In the genomic region with DNA sequence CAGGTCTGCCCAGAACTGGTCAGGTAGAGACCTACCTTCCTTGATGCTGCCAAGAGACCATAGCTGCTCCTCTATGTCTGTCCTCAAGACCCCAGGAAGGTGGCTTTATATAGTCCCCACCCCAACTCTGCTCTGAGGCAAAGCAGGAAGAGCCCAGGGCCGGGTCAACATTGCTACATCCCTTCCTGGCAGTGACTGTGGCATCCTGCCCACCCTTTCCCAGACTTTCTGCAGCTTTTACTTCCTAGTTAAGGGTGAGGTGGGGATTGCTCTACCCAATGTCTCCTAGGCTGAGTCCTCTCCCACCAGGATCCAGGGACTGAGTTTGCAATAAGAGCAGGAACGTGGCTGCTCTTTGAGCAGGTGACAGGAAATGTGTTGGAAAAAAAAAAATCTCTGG, we compare ENCODE assay signal across 10 mouse cellular contexts. TPM values are rescaled to one million over a fixed set of nuclear protein-coding genes. Genes with fewer than 3 reads are reported as not detected.
DNase-seq lines count a peak whose midpoint lies in the region; ATAC-seq and TF ChIP-seq lines count a peak whose summit lies in the region.
"Had no signal": no experiment of that assay in that cellular context is flagged by ENCODE, and none has a peak within 500 bp of the region (broad histone marks: within the 10 kb centered on the region; RNA-seq: fewer than 3 reads in every experiment).

Gene Lrg1, minus strand, starts transcription at position 176 of the 400 bp plus-strand sequence.

- TF ChIP-seq POLR2A in thymus, adult 2 months (IDR thresholded peaks at IDR 0.05; ENCODE audit: control insufficient read depth, extremely low read depth, insufficient read depth, low read length, poor library complexity), result no peak

- peaks cover 8% of the 10 kb centered on the region; the same call in 1 of the 2 replicates for H3K27me3 ChIP-seq in thymus, adult 2 months (ENCODE audit: control insufficient read depth, insufficient read depth, low read length)
- H3K27me3 ChIP-seq in heart, postnatal 0 days (ENCODE audit: control insufficient read depth, insufficient read depth, low read length), result peaks cover 14% of the 10 kb centered on the region
- peaks cover 93% of the 10 kb centered on the region for H3K27me3 ChIP-seq in forebrain, embryonic 13.5 days

- no peak within 1 kb of the TSS for H3K9ac ChIP-seq in heart, postnatal 0 days (replicated peaks; ENCODE audit: low read depth, low read length)
- no peak within 1 kb of the TSS for H3K9ac ChIP-seq in forebrain, embryonic 13.5 days

- no peak for TF ChIP-seq EP300 in heart, postnatal 0 days (IDR thresholded peaks at IDR 0.05; ENCODE audit: low read depth)

- no peaks in the 10 kb centered on the region; the same call in 1 of the 2 replicates for H3K4me1 ChIP-seq in thymus, adult 2 months (replicated peaks; ENCODE audit: control insufficient read depth, insufficient read depth, low read length)
- H3K4me1 ChIP-seq in heart, postnatal 0 days (ENCODE audit: control insufficient read depth, insufficient read depth), result peaks cover 14% of the 10 kb centered on the region; the same call in 1 of the 2 replicates
- H3K4me1 ChIP-seq in forebrain, embryonic 13.5 days, result peaks cover 20% of the 10 kb centered on the region

- no peak for DNase-seq in gastrocnemius, adult 8-10 months (ENCODE audit: low spot score in 2 of 2)
- DNase-seq in gastrocnemius, postnatal 10 days, result no peak
- no peak for DNase-seq in thymus, adult 2 months
- DNase-seq in thymus, postnatal 0 days (ENCODE audit: low spot score), result no peak
- DNase-seq in heart, postnatal 0 days (ENCODE audit: low spot score), result no peak
- DNase-seq in layer of hippocampus, adult 8-10 months (ENCODE audit: low spot score in 2 of 2), result no peak
- DNase-seq in ovary, postnatal 14 days (ENCODE audit: low spot score), result no peak

- no peak for ATAC-seq in heart, postnatal 0 days (ENCODE audit: insufficient read depth, low read depth)
- ATAC-seq in forebrain, embryonic 13.5 days, result no peak
- ATAC-seq: Patski had no signal

- no peaks in the 10 kb centered on the region for H3K36me3 ChIP-seq in thymus, adult 2 months (ENCODE audit: control insufficient read depth, insufficient read depth, low read length)
- no peaks in the 10 kb centered on the region for H3K36me3 ChIP-seq in heart, postnatal 0 days (replicated peaks; ENCODE audit: control insufficient read depth, insufficient read depth, low read length)
- H3K36me3 ChIP-seq in forebrain, embryonic 13.5 days (ENCODE audit: poor library complexity, severe bottlenecking), result peaks cover 27% of the 10 kb centered on the region

- H3K9me3 ChIP-seq in heart, postnatal 0 days (replicated peaks; ENCODE audit: control insufficient read depth, low read length), result peaks cover 8% of the 10 kb centered on the region
- peaks cover 17% of the 10 kb centered on the region for H3K9me3 ChIP-seq in forebrain, embryonic 13.5 days (replicated peaks)

- H3K27ac ChIP-seq in thymus, adult 2 months (ENCODE audit: control insufficient read depth, insufficient read depth, low read length), result no peak within 1 kb of the TSS
- peak within 1 kb of the TSS; percentile 32; the same call in 1 of the 2 replicates for H3K27ac ChIP-seq in heart, postnatal 0 days (ENCODE audit: low read depth)
- H3K27ac ChIP-seq in forebrain, embryonic 13.5 days, result no peak within 1 kb of the TSS

- WGBS in thymus, adult 2 months, result 39% methylated on average over 2 of the region's 2 CpGs
- WGBS in heart, postnatal 0 days, result 47% methylated on average over 2 of the region's 2 CpGs
- WGBS in forebrain, embryonic 13.5 days, result 64% methylated on average over 2 of the region's 2 CpGs

- no peak for TF ChIP-seq CTCF in thymus, adult 2 months (IDR thresholded peaks at IDR 0.05; ENCODE audit: borderline replicate concordance, control insufficient read depth, extremely low read depth, insufficient read depth, low read length, poor library complexity)
- no peak for TF ChIP-seq CTCF in heart, postnatal 0 days (IDR thresholded peaks at IDR 0.05; ENCODE audit: low read depth)

- H3K4me2 ChIP-seq in heart, postnatal 0 days (ENCODE audit: low read depth, low read length), result peak within 1 kb of the TSS; percentile 61
- no peak within 1 kb of the TSS for H3K4me2 ChIP-seq in forebrain, embryonic 13.5 days

- H3K4me3 ChIP-seq in thymus, adult 2 months (ENCODE audit: control insufficient read depth, insufficient read depth, low read length), result no peak within 1 kb of the TSS
- no peak within 1 kb of the TSS for H3K4me3 ChIP-seq in heart, postnatal 0 days (ENCODE audit: low read depth, low read length)
- no peak within 1 kb of the TSS for H3K4me3 ChIP-seq in forebrain, embryonic 13.5 days

RNA-seq across cellular contexts. Expression of gene Lrg1, which starts in this region (rescaled TPM):
- 10 to 100 TPM; 10.7 to 24.5 (median 13.9) TPM for total RNA-seq in gastrocnemius, adult 8-10 months (2022)
- 1 to 10 TPM; 1.4 to 3.1 TPM for total RNA-seq in gastrocnemius, postnatal 10 days (2021)
- polyA plus RNA-seq in thymus, adult 2 months (2012; rRNA removed), result 23.5 and 27.0 TPM in 2 replicates
- 2.7 and 3.1 TPM in 2 replicates for polyA plus RNA-seq in thymus, postnatal 0 days (2015; fragmentation: Nextera tagmentation; extraction: Ambion mirVana)
- total RNA-seq in heart, postnatal 0 days (2014; rRNA removed; ENCODE audit: low replicate concordance), result 4.5 and 5.1 TPM in 2 replicates
- polyA plus RNA-seq in heart, postnatal 0 days (2015; fragmentation: Nextera tagmentation; extraction: Ambion mirVana), result 9.0 and 10.0 TPM in 2 replicates
- 1 to 10 TPM in 1 of 4 experiments, under 1 TPM in 3; 0.55 to 1.1 (median 0.74) TPM for total RNA-seq in layer of hippocampus, adult 8-10 months (2022)
- polyA plus RNA-seq in forebrain, embryonic 13.5 days (2015; fragmentation: Nextera tagmentation; extraction: Ambion mirVana), result not detected in 2 replicates
- polyA plus RNA-seq: intestine, embryonic 14.5 days had no signal
